Mouse (Mus musculus) erythroblast, adult 5-6 weeks (primary cell): Measurements from ENCODE around the gene Nfkbid. TPM values are rescaled to one million over a fixed set of nuclear protein-coding genes. Genes with fewer than 3 reads are reported as not detected.

Source experiments
- ATAC-seq: replicated peaks from 2 replicates; pipeline ENCODE4 v1.8.0; 2016; ENCODE audit warnings: moderate number of reproducible peaks, mild to moderate bottlenecking, moderate TSS enrichment, inconsistent platforms; ENCODE audit not compliant: poor library complexity, low FRiP score, severe bottlenecking
- total RNA-seq, 2 experiments: library from RNA; stranded (forward) in 1 of 2; stranded (reverse) in 1 of 2; fragments of 150-400 nt in 1 of 2; fragments of 200-764, 138-1000 nt in 1 of 2; gene quantifications; 2 replicates each; pipeline versions ENCODE4 v1.2.3 to v1.2.4; 2015 to 2017; ENCODE audit warnings: low replicate concordance in 2 of 2

The Nfkbid gene
- total RNA-seq, 2 experiments from 2014 or later: 3.6 to 5.0 TPM

DNA sequence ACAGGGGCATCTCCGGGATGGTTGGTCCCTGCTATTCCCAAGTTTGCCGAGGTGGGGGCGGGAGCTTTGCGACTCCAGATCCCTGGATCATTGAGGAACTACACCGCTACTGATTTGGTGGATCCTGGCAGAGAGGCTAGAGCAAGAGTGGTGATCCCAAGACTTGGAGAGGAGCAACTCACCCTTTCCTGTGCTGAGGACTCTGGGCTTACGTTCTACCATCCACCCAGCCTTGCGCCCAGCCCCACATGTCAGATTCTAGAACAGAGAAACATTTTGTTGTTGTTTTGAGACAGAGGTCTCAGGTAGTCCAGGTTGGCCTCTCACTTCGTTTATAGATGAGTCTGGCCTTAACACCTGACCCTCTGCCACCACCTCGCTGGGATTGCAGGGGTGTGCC is 1.0 kb downstream of the Nfkbid start:
- ATAC-seq: no peak

DNA sequence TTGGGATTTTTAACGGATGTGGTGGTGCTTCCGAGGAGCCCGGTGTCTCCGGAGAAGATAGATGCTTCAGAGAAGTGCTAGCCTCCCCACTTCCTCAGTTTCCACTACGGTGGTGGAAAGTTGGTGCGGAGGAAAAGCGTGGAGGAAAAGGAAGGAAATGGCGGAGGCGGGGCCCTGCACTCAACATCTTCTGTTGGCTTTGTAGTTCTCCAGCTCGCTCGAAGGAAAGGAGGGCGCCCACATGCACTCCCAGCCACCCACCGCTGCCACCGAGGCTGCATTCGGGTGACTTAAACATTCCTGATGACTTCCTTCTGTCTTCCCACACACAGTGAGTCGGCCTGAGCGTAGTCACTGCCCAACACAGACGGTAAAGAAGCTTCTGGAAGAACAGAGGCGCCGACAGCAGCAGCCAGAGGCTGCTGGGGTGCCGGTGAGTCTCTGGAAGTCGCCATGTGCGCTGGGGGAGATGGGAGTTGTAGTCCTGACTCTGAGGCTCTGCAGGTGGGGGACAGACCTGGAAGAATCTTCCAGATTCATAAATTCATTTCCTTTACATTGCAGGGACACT is 1.6 kb downstream of the Nfkbid start:
- no peak for ATAC-seq

DNA sequence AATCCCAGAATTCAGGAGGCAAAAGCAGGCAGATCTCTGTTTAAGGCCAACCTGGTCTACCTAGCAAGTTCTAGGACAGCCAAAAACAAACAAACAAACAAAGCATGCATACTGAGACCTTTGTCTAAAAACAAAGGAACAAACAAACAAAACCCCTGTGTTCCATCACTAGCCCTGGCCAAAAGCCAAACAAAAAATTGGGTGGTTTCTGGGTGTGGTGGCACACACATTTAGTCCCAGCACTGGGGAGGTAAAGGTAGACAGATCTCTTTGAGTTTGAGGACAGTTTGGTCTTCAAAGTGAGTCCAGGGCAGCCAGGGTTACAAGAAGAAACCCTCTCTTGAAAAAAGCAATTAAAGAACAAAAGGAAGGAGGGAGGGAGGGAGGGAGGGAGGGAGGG is 7.8 kb downstream of the Nfkbid start:
- ATAC-seq: no peak

DNA sequence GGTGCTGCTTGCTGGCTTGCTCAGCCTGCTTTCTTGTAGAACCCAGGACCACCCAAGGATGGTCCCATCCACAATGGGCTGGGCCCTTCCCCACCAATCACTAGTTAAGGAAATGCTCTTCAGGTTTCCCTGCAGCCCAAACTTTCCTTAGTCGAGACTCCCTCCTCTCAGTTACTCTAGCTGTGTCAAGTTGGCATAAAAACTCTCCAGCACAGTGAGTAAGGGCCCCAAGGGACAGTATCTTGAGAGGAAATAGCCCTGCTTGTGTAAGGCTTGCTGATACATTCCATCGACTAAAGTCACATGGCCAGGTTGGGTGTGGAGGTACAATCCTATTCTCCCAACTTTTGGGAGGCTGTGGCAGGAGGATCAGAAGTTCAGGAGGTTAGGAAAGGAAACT is 8.7 kb downstream of the Nfkbid start:
- ATAC-seq: no peak

DNA sequence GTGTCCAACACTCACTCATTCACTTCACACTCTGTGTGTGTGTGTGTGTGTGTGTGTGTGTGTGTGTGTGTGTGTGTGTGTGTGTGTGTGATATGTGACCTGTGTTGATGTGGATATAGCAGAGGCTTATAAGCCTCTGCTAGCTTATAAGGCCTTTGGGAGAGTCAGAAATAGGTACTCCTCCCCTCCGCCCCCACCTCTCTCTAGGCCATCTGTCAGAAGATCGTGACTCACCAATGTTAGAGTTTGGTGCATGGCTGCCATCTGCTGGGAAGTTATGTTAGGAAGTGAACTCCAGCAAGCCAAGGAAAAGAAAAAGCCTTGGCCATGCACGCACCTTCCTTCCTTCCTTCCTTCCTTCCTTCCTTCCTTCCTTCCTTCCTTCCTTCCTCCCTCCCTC is 10.3 kb downstream of the Nfkbid start:
- no peak for ATAC-seq

DNA sequence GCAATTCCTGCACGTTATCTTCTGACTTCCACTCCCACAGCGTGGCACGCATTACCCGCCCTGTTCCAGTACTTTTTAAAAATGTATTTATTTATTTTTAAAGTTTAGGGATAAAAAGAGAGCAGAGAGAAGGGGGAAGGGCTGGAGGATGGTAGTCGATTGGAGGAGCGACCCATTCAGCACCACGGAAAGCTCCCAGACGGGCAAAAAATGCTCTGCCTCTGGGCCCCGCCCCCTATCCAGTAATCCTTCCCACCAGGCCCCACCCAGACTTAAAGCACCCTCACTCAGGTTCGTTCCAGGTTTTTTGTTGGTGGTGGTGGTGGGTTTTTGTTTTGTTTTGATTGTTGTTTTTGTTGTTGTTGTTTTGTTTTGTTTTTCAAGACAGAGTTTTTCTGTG is 12.7 kb downstream of the Nfkbid start:
- no peak for ATAC-seq

DNA sequence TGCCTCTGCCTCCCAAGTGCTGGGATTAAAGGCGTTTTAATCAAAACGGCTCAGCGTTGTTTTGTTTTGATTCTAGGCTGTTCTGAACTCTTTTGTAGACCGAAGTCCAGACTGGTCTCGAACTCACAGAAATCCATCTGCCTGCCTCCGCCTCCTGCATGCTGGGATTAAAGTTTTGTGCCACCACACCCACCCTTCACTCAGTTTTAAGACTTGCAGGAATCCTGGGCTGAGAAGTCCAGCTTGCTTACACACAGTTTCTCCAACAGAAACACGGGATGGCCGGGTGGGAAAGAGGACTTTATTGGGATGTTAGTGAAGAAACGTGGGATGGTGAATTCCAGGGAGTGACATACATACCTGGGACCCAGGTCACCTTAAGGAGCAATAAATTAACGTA is 13.2 kb downstream of the Nfkbid start:
- no peak for ATAC-seq

DNA sequence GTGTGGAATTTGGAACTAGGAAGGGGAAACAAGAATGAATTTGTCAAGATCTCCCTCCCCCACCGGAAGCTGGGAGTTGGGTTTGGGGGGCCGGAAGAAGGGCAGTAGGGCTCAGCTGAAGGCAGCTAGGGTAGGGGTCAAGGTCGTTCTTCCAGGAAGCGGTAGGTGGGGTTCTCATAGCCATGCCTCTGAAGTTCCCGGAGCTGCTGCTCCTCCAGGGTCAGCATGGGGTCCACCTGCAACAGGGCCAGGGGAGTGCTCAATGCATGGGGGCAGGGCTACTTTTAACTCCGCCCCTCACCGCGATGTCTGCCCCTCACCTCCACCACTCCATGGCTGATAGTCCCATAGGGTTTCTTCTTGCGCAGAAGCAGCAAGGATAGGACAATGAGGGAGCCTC is 13.6 kb downstream of the Nfkbid start:
- ATAC-seq: no peak

DNA sequence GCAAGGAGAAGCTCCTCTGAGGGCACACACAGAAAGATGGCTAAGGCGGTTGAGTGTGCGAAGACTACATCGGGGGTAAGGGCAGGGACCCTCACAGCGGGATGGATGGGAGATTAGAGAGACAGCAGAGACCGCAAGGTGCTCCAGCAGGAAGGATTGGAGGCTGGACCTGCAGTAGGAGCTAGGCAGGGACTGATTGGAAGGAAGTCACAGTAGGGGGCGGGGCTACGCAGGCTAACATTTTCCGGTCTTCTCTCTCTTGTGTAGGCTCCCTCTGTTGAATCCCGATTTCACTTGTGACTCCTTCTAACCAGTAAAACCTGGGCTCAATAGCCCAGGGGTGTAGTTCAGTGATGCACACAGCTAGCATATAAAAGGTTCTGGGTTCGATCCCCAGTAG is 15.3 kb downstream of the Nfkbid start:
- ATAC-seq: no peak

DNA sequence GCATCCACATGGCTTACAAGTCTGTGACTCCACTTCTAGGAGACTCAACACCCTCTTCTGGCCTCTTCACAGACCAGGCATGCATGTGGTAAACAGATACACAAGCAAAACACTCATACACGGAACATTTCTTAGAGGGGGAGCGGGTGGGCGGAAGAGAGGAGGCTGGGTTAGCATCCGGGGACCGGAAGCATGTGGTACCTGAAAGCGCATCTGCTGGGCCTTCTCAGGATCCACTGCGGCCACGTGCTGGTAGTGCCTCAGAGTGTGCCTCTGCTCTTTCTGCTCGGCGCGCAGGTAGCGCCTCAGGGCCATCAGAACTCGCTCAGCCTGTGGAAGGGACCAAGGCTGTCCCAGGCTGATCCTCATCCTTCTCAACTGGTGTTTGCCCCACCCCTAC is 18.2 kb downstream of the Nfkbid start:
- ATAC-seq: no peak

DNA sequence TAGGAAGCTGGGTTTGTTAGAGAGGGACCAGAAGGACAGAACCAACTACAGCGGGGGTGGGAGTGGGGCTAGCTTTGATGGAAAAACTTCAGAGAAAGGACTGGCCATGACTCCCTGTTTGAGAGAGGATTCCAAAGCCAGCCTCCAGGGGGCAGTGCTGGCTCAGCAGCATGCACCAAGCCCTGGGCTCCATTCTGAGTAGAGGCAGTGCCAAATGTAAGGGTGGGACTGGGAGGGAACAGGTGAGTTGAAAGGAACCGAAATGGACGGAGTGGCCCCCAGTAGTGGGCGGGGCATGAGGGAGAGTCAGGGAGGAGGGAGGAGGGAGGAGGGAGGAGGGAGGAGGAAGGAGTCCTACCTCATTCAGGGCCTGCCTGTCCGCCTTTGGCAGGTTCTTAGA is 19.2 kb downstream of the Nfkbid start:
- ATAC-seq: peak; percentile 57

DNA sequence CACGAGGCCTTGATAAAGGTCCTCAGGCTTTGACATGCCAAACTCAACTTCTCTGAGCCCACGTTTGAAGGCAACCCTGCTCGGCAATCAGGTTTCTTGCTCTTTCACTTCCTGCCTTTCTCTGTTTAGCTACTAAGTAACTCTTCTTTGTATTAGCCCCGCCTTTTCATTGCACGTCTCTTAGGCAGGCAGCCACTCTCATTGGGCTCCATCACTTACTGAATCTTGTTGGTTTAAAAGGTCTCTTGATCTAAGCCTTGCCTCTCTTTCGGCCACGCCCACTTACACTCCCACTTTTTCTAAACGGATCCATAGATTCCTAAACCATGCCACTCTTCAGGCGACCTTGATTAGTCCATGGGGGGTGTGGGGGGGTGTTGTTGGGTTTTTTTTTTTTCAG is 22.2 kb downstream of the Nfkbid start:
- no peak for ATAC-seq

DNA sequence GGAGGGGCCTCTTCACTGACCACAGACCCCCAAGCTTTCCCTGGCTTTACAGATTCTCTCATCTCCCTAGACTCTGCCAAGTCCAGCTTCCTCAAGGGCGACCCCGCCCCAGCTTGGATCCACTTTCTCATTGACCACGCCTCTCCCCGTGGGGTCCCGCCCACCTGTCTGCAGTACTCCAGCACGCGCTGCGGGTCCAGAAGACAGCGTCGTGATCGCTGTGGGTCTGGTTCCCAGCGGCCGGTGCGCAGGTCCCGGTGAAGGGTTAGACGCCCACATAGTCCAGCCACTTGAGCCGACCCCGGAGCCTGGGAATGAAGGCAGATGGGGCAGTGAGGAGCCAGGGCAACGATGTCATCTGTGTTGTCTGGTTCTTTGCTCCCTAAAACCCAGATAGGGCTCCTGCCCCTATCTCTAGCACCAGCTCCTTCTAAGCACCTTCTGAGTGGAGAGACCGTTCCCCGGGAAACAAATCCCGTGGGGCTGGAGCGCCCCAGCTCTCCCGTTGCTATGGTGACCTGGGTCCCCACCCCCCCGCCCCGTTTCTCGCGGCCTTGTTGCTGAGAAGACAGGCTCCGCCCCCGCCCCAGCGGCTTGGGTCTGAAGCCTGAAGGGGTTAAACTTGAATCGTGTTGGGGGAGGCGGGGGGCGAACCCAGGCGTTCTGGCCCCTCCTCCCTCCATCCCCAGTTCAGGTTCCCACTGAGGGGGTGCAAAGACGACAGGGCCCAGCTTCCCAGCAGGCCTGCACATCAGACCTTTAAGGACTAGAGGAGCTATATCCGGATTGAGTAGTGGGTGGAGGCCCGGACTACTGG is 22.8 kb downstream of the Nfkbid start:
- no peak for ATAC-seq

DNA sequence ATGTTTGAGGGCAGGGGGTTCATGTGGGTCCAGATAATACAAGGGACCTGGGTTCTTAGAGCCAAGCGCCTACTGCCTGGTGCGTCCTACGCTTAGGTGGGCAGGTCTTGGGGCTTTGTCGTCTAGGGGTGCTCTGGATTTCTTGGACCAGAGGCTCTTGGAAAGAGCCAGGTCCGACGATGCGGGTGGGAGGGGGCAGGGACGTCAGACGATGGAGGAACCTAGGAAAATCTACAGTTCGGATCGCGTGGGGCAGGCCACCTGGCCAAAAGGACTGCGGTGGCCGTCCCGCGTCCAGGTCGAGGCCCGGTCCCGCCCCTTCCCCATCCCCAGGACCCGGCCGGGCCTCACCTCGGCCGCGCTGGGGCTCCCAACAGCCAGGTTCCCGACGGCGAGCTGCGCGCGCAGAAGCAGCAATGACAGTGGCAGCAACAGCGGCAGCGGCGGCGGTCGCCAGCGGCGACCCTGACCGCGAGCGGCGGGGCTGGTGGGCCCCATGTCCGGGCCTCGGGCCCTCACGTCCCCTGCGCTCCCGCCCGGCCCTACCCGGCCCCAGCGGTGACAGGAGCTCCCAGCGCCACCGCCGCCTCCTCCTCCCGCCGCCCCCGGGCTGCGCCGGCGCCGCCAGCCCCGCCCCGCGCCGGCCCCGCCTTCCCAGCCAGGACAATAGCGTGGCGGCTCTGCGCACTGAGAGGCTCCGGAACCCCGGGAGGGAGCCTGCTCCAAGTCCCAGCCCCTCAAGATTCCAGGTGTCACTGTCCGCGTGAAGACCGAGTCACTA is 23.6 kb downstream of the Nfkbid start, which contains the start of gene Aplp1:
TSS of gene Aplp1 (minus strand) at position 565 of the 781 bp plus-strand sequence.
- ATAC-seq: no peak

DNA sequence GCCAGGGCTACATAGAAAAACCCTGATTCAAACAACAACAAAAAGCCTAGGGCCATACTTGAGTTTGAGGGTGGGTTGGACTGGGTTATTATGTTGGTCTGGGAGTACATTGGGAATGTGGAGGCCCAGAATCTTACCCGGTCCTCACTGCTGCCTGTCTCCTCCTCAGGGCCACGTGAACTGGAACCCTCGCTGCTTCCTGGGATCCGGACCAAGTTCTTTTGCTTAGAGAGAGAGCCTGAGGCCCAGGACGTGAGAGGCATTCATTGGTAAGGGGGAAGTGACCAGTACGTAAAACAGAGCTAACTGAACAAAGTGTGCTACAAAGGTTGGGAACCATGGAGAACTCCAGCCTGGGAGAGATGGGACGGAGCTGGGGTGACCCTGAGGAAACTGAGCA is 28.7 kb downstream of the Nfkbid start:
- ATAC-seq: no peak

DNA sequence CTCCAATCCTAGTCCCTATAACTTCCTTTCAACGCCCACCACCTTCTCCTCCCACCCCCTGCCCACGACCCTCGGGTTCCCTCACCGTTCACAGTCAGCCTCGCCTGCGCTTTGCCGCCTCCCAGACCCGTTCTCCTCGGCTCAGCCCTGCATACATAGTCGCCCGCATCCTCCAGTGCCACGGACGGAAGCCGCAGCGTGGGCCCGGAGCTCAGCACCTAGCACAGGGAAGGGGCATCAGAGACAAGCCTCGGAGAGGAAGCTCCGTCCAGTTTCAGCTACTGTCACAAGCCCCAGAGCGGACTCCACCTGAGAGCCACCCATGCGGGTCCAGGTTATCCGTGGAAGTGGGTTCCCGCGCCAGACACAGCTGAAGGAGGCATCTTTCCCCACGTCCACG is 31.8 kb downstream of the Nfkbid start:
- ATAC-seq: no peak

DNA sequence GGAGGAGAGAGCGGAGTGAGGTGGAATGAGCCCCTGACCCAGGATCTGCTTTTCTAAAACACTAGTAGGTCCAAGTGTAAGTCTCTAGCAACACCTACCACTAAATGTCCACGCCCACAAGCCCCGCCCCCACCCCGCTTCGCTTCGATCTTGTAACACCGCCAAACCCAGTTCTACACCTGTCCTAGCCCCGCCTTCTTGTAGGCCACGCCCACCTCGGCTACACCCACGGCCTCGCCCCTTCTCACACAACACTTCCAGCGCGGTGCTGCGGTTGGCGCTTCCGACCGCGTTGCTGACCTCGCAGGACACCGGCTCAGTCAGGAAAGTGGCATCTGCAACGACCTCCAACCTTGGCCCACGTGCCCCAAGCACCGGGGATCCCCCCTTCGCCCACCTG is 32.2 kb downstream of the Nfkbid start:
- 0 out of 2 replicates have a peak, but pooled peaks have one; percentile 35 for ATAC-seq

DNA sequence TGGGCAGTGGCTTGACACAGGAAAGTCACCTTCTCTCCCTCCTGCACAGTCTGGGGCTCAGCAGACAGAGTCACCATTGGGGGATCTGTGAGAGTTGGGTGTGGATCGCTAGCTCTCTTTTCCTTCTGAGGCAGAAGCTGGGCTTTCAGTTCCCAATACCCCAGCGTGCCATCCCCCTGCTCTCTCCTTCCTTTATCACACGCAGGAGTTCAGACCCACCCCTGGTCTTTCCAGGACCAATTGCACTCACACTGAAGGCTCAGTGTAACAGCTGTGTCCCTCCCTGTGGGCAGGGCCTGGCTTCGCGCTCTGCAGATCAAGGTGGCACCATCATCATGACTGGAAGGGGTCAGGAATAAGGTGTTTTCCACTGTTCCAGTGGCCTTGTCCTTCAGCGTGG is 32.7 kb downstream of the Nfkbid start:
- ATAC-seq: no peak

DNA sequence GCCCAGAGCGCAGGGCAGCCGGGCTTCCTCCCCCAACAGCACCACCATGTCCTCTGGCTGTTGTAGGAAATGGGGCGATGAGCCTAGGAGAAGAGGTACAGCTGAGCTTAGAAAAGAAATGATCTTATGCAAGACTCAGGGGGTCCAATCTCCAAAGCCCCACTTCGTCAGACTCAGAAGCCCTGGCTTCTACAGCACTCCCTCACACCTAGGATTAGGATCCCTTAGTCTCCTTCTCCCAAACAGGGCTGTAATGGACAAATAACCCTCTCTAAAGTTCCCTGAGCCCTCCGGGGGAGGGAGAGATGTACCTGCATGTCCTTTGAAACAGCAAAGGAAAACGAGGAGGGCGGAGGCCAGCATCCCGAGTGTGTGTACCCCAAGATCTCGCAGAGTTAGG is 35.0 kb downstream of the Nfkbid start:
- no peak for ATAC-seq

DNA sequence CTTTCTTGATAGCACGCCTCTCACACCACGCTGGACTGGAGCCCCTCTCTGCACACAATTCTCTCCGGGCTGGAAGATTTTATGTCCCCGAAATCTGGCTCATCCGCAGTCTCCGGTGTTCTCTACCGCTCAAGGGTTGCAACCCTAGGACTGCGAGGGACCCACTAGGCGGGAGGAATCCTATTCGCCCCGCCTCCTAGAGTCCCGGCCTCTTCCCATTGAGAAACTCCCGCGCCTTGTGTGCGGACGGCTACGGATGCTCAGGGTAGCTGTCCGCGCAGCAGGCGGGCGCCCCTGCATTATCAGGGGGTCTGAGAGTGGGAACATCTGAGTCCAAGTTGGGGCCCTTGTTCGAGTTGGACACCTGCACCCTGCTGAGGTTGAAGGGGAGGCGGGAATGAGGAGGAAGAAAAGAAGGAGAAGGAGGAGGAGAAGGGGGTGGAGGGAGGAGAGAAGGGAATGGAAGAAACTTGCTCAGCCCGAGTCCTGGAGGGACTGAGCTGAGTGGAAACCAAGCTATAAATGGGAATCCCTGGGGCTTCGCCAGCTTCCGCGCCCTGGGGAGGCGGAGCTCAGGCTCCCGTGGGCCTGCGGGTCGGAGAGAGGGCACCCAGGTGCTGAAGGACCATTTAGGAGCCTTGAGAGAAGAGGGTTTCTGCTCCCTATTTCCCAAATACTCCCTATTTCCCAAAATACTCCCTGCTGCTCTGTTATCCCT is 35.5 kb downstream of the Nfkbid start:
- no peak for ATAC-seq
